ENCODE assay signal across 9 mouse cellular contexts in genomic region chr19:43760504-43760903, GRCm38 (mm10). TPM values are rescaled to one million over a fixed set of nuclear protein-coding genes. Genes with fewer than 3 reads are reported as not detected.
DNase-seq lines count a peak whose midpoint lies in the region; ATAC-seq and TF ChIP-seq lines count a peak whose summit lies in the region.
"Had no signal": no experiment of that assay in that cellular context is flagged by ENCODE, and none has a peak within 500 bp of the region (broad histone marks: within the 10 kb centered on the region; RNA-seq: fewer than 3 reads in every experiment).

No protein-coding gene starts in this region.

- DNase-seq in heart, adult 18-20 months = peak; percentile 59 to 89
- DNase-seq in CD4-positive helper T cell, adult 2 months (ENCODE audit: low read depth, low spot score) = peak; percentile 76
- DNase-seq in adrenal gland, postnatal 25 days = peak; percentile 74
- DNase-seq in embryonic facial prominence, embryonic 10.5 days (ENCODE audit: low spot score) = peak; percentile 80
- DNase-seq in kidney, adult 8-10 months = peak; percentile 49 to 85
- DNase-seq in liver, postnatal 0 days = peak; percentile 89
- DNase-seq in skeletal muscle tissue, adult 2 months (ENCODE audit: low read depth, low spot score) = peak; percentile 57

- TF ChIP-seq CTCF in liver, postnatal 0 days (IDR thresholded peaks at IDR 0.05; ENCODE audit: low read depth) = peak; percentile 85

- no peaks in the 10 kb centered on the region for H3K27me3 ChIP-seq in heart, embryonic 12.5 days (replicated peaks)
- H3K27me3 ChIP-seq in embryonic facial prominence, embryonic 10.5 days (replicated peaks; ENCODE audit: low read depth, poor library complexity, severe bottlenecking) = no peaks in the 10 kb centered on the region
- H3K27me3 ChIP-seq in liver, postnatal 0 days (ENCODE audit: insufficient read depth, low read length) = no peaks in the 10 kb centered on the region
- H3K27me3 ChIP-seq: limb, embryonic 15.5 days had no signal

- H3K9ac ChIP-seq in heart, embryonic 12.5 days = no peak overlapping the region
- H3K9ac ChIP-seq in liver, postnatal 0 days (replicated peaks) = no peak overlapping the region
- H3K9ac ChIP-seq: limb, embryonic 15.5 days had no signal

- no peak for ATAC-seq in heart, embryonic 12.5 days (ENCODE audit: insufficient number of reproducible peaks, low FRiP score)
- ATAC-seq in liver, postnatal 0 days = no peak

- no peaks in the 10 kb centered on the region for H3K36me3 ChIP-seq in heart, embryonic 12.5 days
- H3K36me3 ChIP-seq in embryonic facial prominence, embryonic 10.5 days (replicated peaks) = no peaks in the 10 kb centered on the region
- H3K36me3 ChIP-seq in liver, postnatal 0 days (replicated peaks; ENCODE audit: insufficient read depth, low read length) = no peaks in the 10 kb centered on the region; the same call in none of the 2 replicates
- H3K36me3 ChIP-seq: limb, embryonic 15.5 days had no signal

- TF ChIP-seq EP300 in liver, postnatal 0 days (IDR thresholded peaks at IDR 0.05; ENCODE audit: low read depth) = no peak

- H3K4me2 ChIP-seq in heart, embryonic 12.5 days = no peak overlapping the region
- H3K4me2 ChIP-seq in liver, postnatal 0 days (ENCODE audit: low read depth, low read length) = no peak overlapping the region
- H3K4me2 ChIP-seq: limb, embryonic 15.5 days had no signal

- no peak overlapping the region for H3K4me3 ChIP-seq in heart, embryonic 12.5 days
- H3K4me3 ChIP-seq in embryonic facial prominence, embryonic 10.5 days = no peak overlapping the region
- H3K4me3 ChIP-seq in liver, postnatal 0 days (ENCODE audit: low read depth, low read length) = no peak overlapping the region
- H3K4me3 ChIP-seq: limb, embryonic 15.5 days had no signal

- 20% methylated on average over 6 of the region's 6 CpGs for WGBS in heart, embryonic 12.5 days
- WGBS in embryonic facial prominence, embryonic 10.5 days = 29% methylated on average over 6 of the region's 6 CpGs
- 21% methylated on average over 6 of the region's 6 CpGs for WGBS in liver, postnatal 0 days (ENCODE audit: insufficient replicate concordance)

- H3K9me3 ChIP-seq in heart, embryonic 12.5 days (replicated peaks) = no peaks in the 10 kb centered on the region
- no peaks in the 10 kb centered on the region for H3K9me3 ChIP-seq in embryonic facial prominence, embryonic 10.5 days
- no peaks in the 10 kb centered on the region for H3K9me3 ChIP-seq in liver, postnatal 0 days (ENCODE audit: low read length)
- H3K9me3 ChIP-seq: limb, embryonic 15.5 days had no signal

- H3K27ac ChIP-seq in heart, embryonic 12.5 days (ENCODE audit: poor library complexity, severe bottlenecking) = no peak overlapping the region
- H3K27ac ChIP-seq in embryonic facial prominence, embryonic 10.5 days (replicated peaks) = no peak overlapping the region
- H3K27ac ChIP-seq in liver, postnatal 0 days (ENCODE audit: low read depth) = no peak overlapping the region
- H3K27ac ChIP-seq: limb, embryonic 15.5 days had no signal

- H3K4me1 ChIP-seq in heart, embryonic 12.5 days (replicated peaks) = no peaks in the 10 kb centered on the region
- H3K4me1 ChIP-seq in embryonic facial prominence, embryonic 10.5 days = no peaks in the 10 kb centered on the region
- H3K4me1 ChIP-seq in liver, postnatal 0 days (ENCODE audit: insufficient read depth) = no peaks in the 10 kb centered on the region
- H3K4me1 ChIP-seq: limb, embryonic 15.5 days had no signal

RNA-seq across cellular contexts. Expression of gene Cox15, which starts 7.7 kb away (rescaled TPM):
- 10 to 100 TPM; 23.5 to 26.0 TPM for total RNA-seq in heart, adult 18-20 months (2021)
- polyA plus RNA-seq in heart, embryonic 12.5 days (2016; fragmentation: Nextera tagmentation; extraction: Ambion mirVana) = 12.3 and 13.0 TPM in 2 replicates
- total RNA-seq in adrenal gland, postnatal 25 days (2021) = 48.5 and 49.6 TPM in 2 replicates
- 10.9 and 16.2 TPM in 2 replicates for polyA plus RNA-seq in embryonic facial prominence, embryonic 10.5 days (2016; fragmentation: Nextera tagmentation; extraction: Ambion mirVana)
- 3.4 and 3.5 TPM in 2 replicates for polyA plus RNA-seq in liver, postnatal 0 days (2015; fragmentation: Nextera tagmentation; extraction: Ambion mirVana)

RNA-seq across cellular contexts. Expression of gene Cutc, which starts 7.7 kb away (rescaled TPM):
- 10 to 100 TPM; 14.3 to 15.3 TPM for total RNA-seq in heart, adult 18-20 months (2021)
- polyA plus RNA-seq in heart, embryonic 12.5 days (2016; fragmentation: Nextera tagmentation; extraction: Ambion mirVana) = 8.3 and 9.6 TPM in 2 replicates
- total RNA-seq in adrenal gland, postnatal 25 days (2021) = 10.6 and 15.3 TPM in 2 replicates
- 14.4 and 14.8 TPM in 2 replicates for polyA plus RNA-seq in embryonic facial prominence, embryonic 10.5 days (2016; fragmentation: Nextera tagmentation; extraction: Ambion mirVana)
- 17.1 and 17.6 TPM in 2 replicates for polyA plus RNA-seq in liver, postnatal 0 days (2015; fragmentation: Nextera tagmentation; extraction: Ambion mirVana)

RNA-seq across cellular contexts. Expression of gene Abcc2, which starts 21.5 kb away (rescaled TPM):
- not detected for total RNA-seq in heart, adult 18-20 months (2021)
- polyA plus RNA-seq in heart, embryonic 12.5 days (2016; fragmentation: Nextera tagmentation; extraction: Ambion mirVana) = 0.45 TPM in 1 of 2 replicates, not detected in the other
- total RNA-seq in adrenal gland, postnatal 25 days (2021) = 0.06 and 1.9 TPM in 2 replicates
- polyA plus RNA-seq in embryonic facial prominence, embryonic 10.5 days (2016; fragmentation: Nextera tagmentation; extraction: Ambion mirVana) = 0.05 TPM in 1 of 2 replicates, not detected in the other
- polyA plus RNA-seq in liver, postnatal 0 days (2015; fragmentation: Nextera tagmentation; extraction: Ambion mirVana) = 37.7 and 38.3 TPM in 2 replicates

Comparison
In these comparisons a context has a peak if more than half of its experiments do, and no peak if none do; other contexts are left out.
1. RNA of gene Abcc2, which starts 21.5 kb away (polyA plus RNA-seq): 37.7 to 38.3 TPM in liver, postnatal 0 days; 0.45 TPM in heart, embryonic 12.5 days and 0.05 TPM in embryonic facial prominence, embryonic 10.5 days; every median in the first group is over 10 times any median in the second.
2. Peak in every context shown above with its lines, with median percentiles within 50 percentile points of each other: DNase-seq.